Mouse (Mus musculus) embryo, embryonic 10 days (tissue): ENCODE results near the gene Dcaf11.

Source experiments
- DNase-seq: peaks from one replicate; pipeline ENCODE4 v3.0.0-alpha.2; 2015; ENCODE audit warnings: low spot score

Gene Dcaf11

DNA sequence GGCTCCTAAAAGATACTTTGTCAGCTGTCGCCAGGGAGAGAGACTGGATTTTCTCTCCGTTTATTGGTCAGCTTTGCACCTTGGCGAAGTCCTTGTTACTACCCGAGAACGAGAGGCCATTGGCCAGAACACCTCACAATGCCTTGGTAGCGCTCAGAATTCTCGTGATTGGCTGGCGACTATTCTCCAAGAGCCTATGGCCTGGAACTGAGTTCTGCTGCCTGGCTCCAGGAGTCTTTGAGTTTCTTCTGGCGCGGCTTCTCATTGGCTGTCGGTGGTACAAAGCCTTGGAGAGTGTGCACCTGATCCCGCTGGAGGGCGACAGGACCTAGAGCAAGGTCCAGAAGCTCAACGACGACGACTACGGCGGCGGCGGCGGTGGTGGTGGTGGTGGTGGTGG, 58.0 kb downstream of the Dcaf11 start, which contains the start of gene Rec8:
TSS of gene Rec8 (plus strand) at position 216 of the 400 bp plus-strand sequence.
- peak; percentile 81 for DNase-seq

DNA sequence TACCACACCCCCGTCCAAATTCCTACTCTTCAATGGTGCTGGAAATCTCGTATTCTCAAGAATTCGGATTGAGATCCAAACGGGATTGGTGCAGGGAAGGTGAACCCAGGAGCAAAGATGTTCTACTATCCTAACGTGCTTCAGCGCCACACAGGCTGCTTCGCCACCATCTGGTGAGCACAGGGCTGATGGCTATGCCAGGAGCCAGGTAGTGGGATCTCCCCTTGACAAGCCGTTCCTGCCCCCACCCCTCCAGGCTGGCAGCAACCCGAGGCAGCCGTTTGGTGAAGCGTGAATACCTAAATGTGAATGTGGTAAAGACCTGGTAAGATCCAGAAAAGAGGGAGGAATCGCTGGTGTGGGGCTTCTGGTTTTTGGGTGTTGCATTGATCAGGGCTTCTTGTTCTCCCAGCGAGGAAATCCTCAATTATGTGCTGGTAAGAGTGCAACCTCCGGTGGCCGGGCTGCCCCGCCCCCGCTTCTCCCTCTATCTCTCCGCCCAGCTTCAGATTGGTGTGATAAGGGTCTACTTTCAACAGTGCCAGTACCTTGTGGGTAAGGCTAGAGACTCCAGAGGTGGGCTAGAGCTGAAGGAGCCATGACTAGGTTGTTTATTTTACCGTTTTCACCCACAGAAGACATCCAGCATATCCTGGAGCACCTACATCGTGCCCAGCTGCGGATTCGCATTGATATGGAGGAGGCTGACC, 58.8 kb downstream of the Dcaf11 start:
- DNase-seq, result no peak
